Mouse (Mus musculus) left cerebral cortex, adult 18-20 months (tissue): ENCODE measurements around the gene Soat2. TPM values are rescaled to one million over a fixed set of nuclear protein-coding genes. Genes with fewer than 3 reads are reported as not detected.

Experiments used
- DNase-seq, 2 experiments: peaks; one replicate each; pipeline ENCODE4 v3.0.0; 2021 to 2022; ENCODE audit warnings: low spot score in 2 of 2, mixed read lengths in 1 of 2
- total RNA-seq, 2 experiments: library from RNA; stranded (reverse); gene quantifications; 2 replicates each; pipeline ENCODE4 v1.2.3; 2021

The Soat2 gene
- total RNA-seq, 2 experiments from 2014 or later = 0.30 TPM; not detected in 1

DNA sequence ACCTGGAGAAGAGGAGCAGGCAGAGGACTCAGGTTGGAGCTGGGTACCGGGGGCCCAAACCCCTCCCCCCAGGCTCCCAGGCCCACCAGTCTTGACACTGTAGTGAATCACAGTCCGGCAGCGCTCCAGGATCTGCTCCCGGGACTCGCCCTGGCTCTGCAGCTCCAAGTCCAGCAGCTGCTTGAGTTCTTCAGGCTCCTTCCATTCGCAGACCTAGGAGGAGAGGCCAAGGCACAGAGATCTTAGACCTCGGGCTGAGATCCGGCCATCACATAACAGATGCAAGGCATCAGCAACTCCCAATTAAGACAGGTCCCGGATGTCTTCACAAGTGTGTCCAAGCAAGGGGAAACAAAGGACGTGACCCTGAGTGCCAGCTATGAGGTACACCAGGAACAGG, 37.8 kb downstream of the Soat2 start:
- no peak for DNase-seq

DNA sequence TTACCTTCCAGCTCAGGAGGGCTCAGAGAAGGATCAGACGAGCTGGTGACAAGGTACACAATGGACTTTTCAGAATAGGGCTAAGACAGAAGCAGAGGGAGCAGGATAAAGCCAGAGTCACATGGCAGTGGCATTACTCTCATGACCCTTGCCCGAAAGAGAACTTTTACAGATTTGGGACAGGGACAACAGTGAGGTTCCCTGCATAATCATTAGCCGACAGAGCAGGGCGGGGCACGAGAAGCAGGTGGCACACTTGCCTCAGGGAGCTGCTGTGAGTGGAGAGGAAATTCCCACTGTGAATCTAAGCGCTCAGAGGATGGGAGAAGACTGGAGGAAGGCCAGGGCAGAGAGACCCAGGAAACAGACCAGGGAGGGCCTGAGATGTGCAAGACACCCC, 38.6 kb downstream of the Soat2 start:
- DNase-seq = no peak

DNA sequence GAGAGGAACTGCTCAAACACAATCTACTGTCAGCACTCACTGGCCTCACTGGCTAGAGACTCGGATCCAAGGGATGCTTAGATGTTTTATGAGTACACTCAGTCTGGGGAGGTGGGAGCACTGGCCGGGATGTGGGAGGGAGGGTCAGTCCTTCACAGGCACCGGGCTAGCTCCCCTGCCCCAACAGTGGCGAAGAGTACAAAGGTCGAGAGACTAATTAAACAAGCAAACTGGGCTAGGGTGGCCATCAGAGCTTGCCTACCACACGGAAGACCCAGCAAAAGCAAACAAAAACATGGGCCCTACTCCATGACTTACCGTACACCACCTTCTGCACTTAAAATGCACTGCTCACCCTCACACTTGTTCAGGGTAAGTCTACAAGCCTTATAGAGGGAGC, 41.4 kb downstream of the Soat2 start:
- DNase-seq = no peak

DNA sequence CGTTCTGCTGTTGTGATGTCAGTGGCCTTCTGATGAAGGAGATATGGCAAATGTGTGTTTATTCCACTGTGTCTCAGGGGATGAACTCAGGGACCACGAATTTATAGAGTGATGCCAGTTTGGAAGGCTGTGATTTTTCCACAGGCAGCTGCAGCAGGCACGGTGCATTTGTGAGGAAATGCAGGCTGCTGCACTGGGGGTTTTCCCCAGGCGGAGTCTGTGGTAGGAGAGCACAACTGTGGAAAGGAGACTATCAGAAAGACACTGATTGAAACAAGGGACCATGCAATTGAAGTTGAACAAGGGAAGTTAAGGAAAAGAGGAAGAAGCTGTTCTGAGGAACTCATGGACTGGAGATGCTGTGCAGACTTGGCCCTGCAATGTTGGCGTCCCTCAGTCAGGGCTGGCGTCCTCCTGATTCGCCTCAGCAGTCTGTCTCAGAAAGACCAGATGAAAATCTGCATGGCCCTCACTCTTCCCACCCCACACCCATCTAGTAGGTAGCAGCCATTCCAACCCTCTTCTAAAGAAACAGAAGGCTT, 42.0 kb downstream of the Soat2 start:
- DNase-seq = no peak

DNA sequence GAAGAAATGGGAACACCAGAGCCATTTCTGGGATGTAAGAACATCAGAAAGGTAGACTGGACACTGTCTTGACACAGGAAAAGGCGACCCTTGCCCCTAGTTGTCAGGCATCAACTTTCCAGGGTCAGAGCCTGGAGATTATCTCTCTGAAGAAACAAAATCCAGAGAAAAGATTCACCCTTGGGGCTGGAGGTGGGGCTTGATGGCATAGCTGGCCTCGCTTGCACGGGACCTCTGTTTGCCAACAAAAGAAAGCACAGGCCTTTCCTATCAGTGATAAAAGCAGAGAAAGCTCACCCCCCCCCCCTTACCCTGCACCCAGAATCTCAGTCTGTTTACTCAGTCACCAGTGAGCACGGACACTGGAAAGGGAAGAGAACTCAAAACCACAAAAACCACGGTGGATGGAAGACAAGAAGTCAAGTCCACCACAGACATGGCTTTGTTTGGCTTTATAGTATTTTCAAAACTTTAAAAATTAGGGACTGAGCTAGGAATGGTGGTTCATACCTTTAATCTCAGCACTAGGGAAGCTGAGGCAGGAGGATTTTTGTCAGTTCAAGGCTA, 42.6 kb downstream of the Soat2 start:
- no peak for DNase-seq

DNA sequence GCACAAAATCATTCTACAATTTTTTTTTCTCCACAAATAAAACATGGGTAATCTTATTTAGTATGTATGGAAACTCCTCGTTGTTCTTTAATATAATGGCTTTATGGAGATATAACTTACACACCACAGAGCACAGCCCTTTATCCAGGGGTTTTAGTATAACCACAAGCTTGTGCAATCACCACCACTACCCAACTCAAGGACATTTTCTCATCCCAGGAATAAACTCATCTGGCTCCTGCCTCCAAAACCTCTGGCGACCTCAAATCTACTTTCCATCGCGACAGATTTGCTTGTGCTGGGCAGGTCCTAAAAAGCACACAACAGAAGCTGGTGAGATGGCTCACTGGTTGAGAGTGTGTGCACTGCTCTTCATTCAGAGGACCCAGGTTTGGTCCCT, 43.3 kb downstream of the Soat2 start:
- DNase-seq = no peak

DNA sequence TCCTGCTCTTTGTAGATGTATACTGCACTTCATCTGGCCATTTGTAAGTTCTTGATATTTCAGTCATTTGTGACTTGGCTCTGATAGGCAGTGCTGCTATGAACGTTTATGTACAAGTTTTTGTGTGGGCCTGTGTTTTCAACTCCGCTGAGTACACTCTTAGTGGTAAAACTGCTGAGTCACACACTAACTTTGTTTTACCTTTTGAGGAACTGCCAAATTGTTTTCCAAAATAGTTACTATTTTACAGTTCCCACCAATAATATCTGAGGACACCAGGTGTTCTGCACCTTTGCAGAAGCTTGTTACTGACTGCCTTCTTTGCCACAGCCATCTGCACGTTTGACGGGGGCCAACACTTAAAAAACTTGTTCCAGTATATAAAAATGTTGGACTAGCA, 44.1 kb downstream of the Soat2 start:
- DNase-seq = no peak

DNA sequence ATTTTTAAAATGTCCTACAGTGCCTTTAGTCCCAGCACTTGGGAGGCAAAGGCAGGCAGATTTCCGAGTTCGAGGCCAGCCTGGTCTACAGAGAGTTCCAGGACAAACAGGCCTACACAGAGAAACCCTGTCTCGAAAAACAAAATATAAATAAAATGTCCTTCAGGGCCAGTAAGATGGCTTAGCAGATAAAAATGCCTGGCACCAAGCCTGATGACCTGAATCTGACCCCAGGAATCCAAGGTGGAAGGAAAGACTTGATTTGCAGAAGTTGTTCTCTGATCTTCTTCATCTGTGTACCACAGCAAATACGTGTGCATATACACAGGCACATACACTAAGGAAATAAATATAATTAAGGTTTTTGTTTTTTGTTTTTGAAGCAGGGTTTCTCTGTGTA, 45.0 kb downstream of the Soat2 start:
- no peak for DNase-seq

DNA sequence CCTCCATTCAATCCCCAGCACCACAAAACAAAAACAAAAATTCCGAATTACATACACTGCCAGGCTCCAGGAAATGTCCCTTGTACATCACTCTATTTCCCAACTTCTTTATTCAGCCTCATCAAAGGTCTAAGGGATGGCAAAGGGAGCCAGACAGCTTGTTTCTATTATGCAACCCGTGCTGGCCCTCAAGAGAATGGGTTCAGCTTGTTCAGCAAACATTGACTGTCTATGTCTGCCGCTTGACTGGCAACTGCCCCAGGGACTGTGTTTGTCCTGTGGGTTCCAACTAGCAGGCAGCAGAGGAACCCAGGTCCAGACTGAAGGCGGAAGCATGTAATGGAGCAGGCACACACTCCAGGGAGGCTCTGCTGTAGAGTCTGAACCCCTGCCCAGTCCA, 48.5 kb downstream of the Soat2 start:
- no peak for DNase-seq

DNA sequence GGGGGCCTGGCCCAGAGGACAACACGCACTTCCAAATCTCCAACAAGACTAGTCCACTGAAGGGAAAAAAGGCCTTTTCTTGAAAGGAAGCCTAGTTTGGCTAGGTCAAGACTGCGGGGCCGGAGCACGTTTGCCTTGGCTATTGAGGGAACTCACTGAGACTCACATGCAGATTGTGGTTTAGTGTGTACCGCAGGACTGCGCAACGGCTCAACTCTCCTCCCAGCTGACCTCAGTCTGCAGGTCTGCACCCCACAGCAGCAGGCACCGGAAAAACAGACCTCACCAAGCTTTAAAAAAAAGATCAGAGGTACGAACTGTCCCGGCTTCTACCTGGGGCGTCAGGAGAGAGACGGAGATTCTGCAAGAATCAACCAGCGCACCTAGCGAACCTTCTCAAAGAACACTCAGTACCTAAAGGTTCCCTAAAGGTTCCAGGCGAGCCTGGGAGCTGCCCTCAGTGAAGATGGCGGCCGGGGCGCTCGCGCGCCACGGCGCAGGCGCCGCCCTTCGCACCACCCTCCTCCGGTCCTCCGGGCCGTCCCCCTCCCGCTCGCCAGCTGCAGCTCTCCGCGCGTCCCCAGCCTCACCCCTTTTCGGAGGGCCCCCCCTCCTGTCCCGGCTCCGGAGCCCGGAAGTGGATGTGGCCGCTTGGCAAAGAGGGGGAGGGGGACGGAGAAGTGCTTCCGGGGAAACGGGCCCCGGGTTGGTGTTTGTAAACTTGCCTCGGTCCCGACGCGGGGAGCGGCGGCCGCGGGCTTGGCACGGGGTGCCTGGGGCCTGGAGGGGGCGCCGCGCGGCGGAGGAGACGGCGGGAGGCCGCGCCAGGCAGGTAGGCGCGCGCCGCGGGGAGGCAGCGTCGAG, 52.9 kb downstream of the Soat2 start, which contains the start of gene Zfp740:
Zfp740 (plus strand) TSS at position 279 of the 864 bp plus-strand sequence.
- DNase-seq = peak; percentile 94 to 96

DNA sequence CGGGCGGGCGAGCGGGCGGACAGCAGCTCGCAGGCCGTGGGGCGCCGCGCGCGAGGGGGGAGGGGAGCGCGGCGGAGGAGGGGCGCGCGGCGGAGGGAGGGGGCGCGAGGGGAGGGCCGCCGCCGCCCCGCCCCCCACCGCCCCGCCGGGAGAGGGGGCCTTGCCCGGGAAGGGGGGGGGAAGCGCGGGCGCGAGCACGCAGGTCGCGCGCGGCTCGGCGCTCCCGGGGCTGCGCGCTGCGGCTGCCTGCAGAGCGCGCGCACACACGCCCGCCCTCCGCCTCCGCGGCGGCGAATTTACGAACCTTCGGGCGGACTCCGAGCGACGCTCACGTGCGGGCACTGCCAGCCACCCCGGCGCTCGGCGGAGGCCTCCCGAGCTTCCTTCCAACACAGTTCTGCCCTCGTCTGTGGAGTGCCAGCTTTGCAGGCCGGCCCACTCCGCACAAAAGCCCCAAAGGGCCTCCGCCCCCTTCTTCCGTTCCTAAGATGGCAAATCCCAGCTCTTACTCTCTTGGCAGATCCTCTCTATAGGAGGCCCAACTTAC, 53.6 kb downstream of the Soat2 start:
- peak; percentile 54 to 79 for DNase-seq

DNA sequence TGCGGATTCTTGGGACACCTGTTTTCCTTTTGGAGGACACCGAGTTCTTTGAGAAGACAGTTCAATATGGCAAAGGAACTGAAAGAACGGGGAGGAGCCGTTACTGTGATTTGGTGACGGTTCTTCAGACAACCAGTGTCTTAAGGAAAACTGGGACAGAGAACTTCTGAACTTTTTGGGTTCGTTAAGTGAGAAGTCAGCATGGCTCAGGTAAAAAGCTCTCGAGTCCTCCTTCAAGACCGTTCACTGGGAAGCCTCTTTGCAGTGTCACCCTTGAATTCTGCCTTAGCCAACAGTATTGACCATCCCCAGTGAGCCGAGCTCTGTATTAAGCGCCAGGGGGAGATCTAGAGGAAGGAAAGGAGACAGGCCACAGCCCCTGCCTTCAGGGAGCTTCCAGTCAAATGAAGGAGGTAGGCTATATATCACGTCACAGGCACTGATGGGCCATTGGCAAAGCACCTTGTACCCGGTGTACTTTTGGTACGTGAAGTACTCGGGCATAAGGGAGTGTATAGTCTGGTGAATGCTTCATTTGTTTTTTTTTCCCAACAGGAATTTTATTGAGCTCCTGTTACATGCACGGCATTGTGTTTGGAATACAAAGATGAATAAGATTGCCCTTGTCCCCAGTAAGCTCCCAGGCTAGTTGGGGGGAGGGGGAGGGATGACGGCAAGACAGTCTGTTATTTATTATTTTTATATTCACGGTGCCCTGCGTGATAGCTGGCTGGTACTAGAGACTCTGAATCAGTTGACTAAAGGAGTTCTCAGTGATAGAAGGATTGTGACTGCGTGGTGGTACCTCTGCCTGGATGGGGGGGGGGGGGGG, 54.6 kb downstream of the Soat2 start, which contains the start of gene Csad:
Csad (minus strand) TSS at position 51 of the 832 bp plus-strand sequence.
- no peak for DNase-seq

DNA sequence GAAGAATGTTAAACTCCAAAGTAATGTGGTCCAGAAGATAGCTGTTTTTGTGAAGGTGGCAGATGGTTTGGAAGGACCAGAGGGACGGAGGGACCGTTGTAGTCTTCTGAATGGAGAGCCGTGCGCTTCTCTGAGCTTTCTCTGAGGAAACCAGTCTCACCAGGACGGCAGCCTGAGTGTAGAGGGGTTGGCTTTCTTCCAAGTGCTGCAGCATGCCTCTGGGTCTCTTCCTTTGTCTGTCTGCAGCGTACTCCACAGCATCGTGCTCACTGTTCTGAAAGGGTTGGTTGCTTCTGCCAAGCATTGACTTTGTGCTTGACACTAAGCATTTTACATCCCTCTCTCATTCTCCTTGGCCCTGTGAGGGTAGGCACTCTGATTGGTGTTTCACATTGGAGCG, 55.5 kb downstream of the Soat2 start:
- DNase-seq = peak; percentile 28 to 34

DNA sequence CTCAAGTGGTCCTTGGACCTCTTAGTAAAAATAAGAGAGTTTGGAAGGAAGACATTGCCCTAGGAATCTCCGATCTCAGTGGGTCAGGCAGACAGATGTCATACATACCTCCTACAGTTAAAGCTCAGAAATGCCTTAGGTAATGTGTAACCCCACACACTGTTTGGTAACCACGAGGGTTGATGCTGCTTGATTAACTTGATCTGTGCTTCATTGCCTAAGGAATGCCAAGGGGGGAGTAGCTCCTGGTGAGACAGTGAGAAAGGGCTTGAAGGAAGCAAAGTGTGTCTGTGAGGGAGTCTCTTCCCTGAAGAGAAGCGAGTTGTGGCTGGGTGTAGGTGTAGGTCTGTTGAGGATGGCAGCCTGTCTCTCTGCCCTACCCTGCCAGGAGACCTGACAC, 57.0 kb downstream of the Soat2 start:
- DNase-seq = no peak

DNA sequence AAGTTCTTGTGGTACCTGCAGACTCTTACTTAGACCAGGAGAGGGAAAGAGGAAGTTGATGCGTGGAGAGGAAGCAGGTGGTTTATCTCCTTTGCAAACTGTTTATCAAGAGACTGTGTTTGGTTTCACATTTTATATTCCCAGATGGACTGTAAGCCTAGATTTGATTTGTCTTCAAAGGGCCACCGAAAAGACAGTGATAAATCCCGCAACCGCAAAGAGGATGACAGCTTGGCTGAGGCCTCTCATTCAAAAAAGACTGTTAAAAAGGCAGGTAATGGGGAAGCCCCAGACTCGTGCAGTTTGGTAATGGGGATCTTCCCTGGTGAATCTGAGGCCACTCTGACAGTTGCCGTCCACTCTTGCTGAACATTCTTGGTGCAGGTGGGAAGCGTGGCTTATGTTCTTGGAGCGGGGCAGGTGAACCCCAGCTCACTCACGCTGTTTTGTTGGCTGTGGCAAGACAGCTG, 57.8 kb downstream of the Soat2 start:
- DNase-seq = no peak

DNA sequence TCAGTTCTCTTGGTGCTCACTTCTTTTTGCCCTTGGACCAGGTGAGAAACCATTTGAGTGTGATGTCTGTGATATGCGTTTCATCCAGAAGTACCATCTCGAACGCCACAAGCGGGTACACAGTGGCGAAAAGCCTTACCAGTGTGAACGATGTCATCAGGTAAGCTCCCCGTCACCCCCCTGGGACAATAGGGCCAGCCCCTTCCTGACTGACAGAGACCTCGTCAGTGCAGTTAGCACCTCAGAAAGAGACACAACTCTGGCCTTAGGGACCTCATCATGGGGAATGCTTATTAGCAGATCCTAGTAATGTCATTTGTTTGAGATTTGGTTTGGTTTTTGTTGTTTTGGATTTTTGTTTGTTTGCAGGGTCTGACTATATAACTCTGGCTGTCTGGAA, 58.8 kb downstream of the Soat2 start:
- no peak for DNase-seq

DNA sequence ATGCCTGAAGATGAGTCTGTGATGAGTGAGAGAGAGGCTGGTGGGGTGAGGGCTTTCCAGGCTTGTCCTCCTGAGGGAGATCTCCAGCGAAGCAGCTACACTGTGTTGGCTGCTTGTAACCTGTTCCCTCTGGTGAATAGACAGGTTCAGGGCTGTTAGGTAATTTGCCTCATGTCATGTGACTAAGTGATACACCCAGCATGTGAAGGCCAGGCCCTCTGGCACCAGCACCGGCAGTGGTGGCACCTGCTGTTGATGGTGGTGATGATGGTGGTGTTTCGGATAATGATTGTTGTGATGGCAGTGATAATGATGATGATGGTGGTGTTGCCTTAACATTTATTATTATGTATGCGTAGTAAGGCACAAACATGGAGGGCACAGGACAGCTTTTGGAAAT, 60.5 kb downstream of the Soat2 start:
- DNase-seq = no peak

DNA sequence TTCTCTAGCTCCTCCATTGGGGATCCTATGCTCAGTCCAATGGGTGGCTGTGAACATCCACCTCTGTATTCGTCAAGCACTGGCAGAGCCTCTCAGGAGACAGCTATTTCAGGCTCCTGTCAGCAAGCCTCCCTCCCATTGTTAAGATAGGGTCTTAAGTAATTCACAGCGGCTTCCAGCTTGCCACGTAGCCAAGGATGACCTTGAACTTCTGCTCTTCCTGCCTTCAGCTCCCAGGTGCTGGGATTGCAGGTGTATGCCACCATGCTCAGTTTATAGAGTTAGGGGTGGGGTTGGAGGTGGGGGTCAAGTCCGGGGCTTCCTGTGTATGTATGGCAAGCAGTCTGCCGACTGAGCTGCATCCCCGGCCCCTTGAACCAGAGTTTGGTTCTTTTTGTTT, 61.6 kb downstream of the Soat2 start:
- DNase-seq = no peak
